Mouse (Mus musculus) hindbrain, embryonic 14.5 days (tissue): ENCODE results near the gene Lamp1. TPM values are rescaled to one million over a fixed set of nuclear protein-coding genes. Genes with fewer than 3 reads are reported as not detected.
"Not testable (repeated sequence)": the region's sequence is repeated elsewhere in the genome, so short reads cannot be mapped to it uniquely, and the experiment has no call there.

Source experiments
- ATAC-seq: fragments of 200-750 bp; cut with Nextera tagmentation; 2 replicates; pipeline ENCODE4 v1.8.0; 2017; ENCODE audit warnings: moderate number of reproducible peaks, mild to moderate bottlenecking, moderate TSS enrichment, moderate library complexity; ENCODE audit not compliant: low FRiP score
- DNase-seq: peaks from one replicate; pipeline ENCODE4 v3.0.0-alpha.2; 2015; ENCODE audit warnings: low spot score
- H3K27ac ChIP-seq: fragments of 300-500 bp; sonication (generic); 2 replicates; pipeline ENCODE4 v1.5.1; 2014; ENCODE audit warnings: mild to moderate bottlenecking, moderate library complexity
- H3K27me3 ChIP-seq: fragments of 300-500 bp; sonication (generic); 2 replicates; pipeline ENCODE4 v1.6.1; 2014; ENCODE audit warnings: mild to moderate bottlenecking, low read length, mixed read lengths; ENCODE audit not compliant: control insufficient read depth, insufficient read depth
- H3K36me3 ChIP-seq: fragments of 300-500 bp; sonication (generic); replicated peaks from 2 replicates; pipeline ENCODE4 v1.6.1; 2014; ENCODE audit not compliant: control insufficient read depth, insufficient read depth
- H3K4me1 ChIP-seq: fragments of 300-500 bp; sonication (generic); replicated peaks from 2 replicates; pipeline ENCODE4 v1.6.1; 2014; ENCODE audit warnings: antibody characterized with exemption, low read length, mixed read lengths; ENCODE audit not compliant: control insufficient read depth, insufficient read depth
- H3K4me2 ChIP-seq: fragments of 300-500 bp; sonication (generic); replicated peaks from 2 replicates; pipeline ENCODE4 v1.6.1; 2014; ENCODE audit warnings: mild to moderate bottlenecking, moderate library complexity
- H3K4me3 ChIP-seq: fragments of 300-500 bp; sonication (generic); replicated peaks from 2 replicates; pipeline ENCODE4 v1.5.1; 2014; ENCODE audit warnings: mild to moderate bottlenecking, low read length
- H3K9ac ChIP-seq: fragments of 300-500 bp; sonication (generic); 2 replicates; pipeline ENCODE4 v1.6.1; 2014
- H3K9me3 ChIP-seq: fragments of 300-500 bp; sonication (generic); 2 replicates; pipeline ENCODE4 v1.6.1; 2016; ENCODE audit warnings: low read length; ENCODE audit not compliant: control insufficient read depth
- WGBS: fragments of 180-500 bp; shearing (Covaris S2); extraction: QIAGEN DNeasy Blood & Tissue Kit; methylation state at CpG from one replicate; pipeline ENCODE4 v1.1.7; 2014; 5-methylcytosine and 5-hydroxymethylcytosine counted together
- polyA plus RNA-seq: library from polyadenylated mRNA; unstranded; fragments of >200 nt; fragmentation: Nextera tagmentation; extraction: Ambion mirVana; gene quantifications from 2 replicates; pipeline ENCODE4 v1.2.1, GENCODE M21; 2014

The Lamp1 gene
- polyA plus RNA-seq, 1 experiment from 2014 or later, result 331 TPM

DNA sequence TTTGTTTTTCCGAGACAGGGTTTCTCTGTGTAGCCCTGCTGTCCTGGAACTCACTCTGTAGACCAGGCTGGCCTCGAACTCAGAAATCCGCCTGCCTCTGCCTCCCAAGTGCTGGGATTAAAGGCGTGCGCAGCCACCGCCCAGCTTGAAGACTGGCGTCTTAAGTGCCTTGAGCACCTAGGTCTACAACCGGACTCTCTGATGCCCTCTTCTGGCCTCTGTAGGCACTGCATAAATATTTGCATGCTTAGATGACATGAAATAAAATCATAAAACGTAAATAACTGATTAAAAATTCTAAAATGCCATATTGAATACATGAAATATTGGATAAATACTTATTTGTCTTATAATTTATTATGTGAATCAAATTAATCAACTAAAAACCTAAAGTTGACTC, 26.7 kb upstream of the Lamp1 start:
- H3K36me3 ChIP-seq, result peaks cover 97% of the 10 kb centered on the region
- 71% methylated on average over 9 of the region's 9 CpGs for WGBS
- H3K9me3 ChIP-seq, H3K27ac ChIP-seq, H3K4me3 ChIP-seq, H3K4me2 ChIP-seq, H3K4me1 ChIP-seq, H3K27me3 ChIP-seq, H3K9ac ChIP-seq, ATAC-seq: not testable (repeated sequence)
- peak; percentile 64 for DNase-seq

DNA sequence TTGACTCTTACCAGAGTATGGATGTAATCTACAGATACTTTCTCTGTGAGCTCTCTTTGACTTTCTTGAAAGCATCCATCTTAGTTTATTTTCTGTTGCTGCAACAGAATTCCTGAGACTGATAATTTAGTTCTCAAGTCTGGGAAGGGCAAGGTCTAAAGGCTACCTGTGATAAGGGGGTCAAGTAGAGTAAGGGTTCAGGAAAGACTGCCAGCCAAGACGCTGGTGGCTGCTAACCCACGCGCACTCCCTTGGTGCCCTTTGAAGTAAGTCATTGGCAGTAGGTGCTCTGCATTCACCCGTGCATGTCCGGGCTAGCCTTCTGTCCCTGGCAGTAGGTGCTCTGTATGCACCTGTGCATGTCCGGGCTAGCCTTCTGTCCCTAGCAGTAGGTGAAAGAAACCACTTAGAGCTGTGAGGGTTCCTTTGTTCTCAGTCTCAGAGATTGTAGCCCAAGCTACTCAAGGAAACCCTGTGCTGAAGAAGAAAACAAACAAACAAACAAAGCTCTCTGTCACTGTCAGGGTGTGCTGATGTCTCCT, 19.2 kb upstream of the Lamp1 start:
- no peak overlapping the region for H3K4me2 ChIP-seq
- H3K36me3 ChIP-seq, result peaks cover 100% of the 10 kb centered on the region
- no peaks in the 10 kb centered on the region for H3K27me3 ChIP-seq
- H3K9me3 ChIP-seq, result no peaks in the 10 kb centered on the region
- no peak overlapping the region for H3K9ac ChIP-seq
- H3K4me3 ChIP-seq, result no peak overlapping the region
- no peak for ATAC-seq
- no peak overlapping the region for H3K27ac ChIP-seq
- 95% methylated on average over 6 of the region's 6 CpGs for WGBS
- no peak for DNase-seq
- no peaks in the 10 kb centered on the region for H3K4me1 ChIP-seq

DNA sequence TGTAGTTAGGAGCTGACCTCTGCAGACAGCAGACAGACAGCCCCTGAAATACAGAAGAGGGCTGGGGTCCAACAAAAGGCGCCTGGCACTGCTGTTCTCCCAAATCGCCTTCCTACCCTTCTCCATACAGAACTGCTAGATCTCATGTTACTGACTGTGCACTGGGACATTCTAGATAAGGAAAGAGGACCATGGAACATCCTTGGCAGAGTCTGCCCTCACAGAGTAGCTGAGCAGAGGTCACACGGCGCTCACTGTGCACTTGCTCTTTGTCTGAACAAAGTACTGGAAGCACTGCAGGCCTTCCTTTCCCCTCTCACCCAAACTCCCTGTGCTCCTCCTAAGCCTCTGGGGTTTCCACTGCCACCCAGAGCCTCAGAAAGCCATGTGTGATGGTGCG, 17.3 kb upstream of the Lamp1 start:
- ATAC-seq, result no peak
- Histone ChIP-seq H3K27ac (no peak overlapping the region), H3K9ac (no peak overlapping the region), H3K4me3 (no peak overlapping the region), H3K4me1 (no peaks in the 10 kb centered on the region), H3K36me3 (peaks cover 100% of the 10 kb centered on the region), H3K27me3 (no peaks in the 10 kb centered on the region), H3K4me2 (no peak overlapping the region), H3K9me3 (no peaks in the 10 kb centered on the region)
- WGBS, result 92% methylated on average over 5 of the region's 5 CpGs
- no peak for DNase-seq

DNA sequence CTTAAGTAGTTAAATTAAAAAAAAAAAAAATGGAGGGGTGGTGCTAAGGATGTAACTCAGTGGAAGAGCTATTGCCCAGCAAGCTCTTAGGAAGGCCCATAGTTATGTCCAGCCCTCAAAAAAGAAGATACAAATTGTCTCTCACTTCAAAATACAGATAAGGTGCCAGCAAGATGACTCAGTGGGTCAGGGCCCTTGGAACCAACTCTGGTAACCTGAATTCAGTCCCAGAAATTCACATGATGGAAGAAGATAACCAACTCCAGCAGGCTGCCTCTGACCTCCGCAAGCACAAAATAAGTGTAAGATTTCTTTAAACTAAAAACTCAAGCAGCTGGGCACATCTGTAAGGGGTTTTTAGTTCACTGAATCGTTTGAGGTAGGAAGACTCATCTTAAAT, 10.5 kb upstream of the Lamp1 start:
- Histone ChIP-seq H3K4me2 (no peak overlapping the region), H3K27me3 (no peaks in the 10 kb centered on the region), H3K27ac (no peak overlapping the region), H3K4me3 (no peak overlapping the region), H3K36me3 (peaks cover 69% of the 10 kb centered on the region), H3K4me1 (no peaks in the 10 kb centered on the region), H3K9me3 (no peaks in the 10 kb centered on the region), H3K9ac (no peak overlapping the region)
- DNase-seq (no peak), ATAC-seq (no peak)
- WGBS, result 93% methylated on average over 2 of the region's 2 CpGs

DNA sequence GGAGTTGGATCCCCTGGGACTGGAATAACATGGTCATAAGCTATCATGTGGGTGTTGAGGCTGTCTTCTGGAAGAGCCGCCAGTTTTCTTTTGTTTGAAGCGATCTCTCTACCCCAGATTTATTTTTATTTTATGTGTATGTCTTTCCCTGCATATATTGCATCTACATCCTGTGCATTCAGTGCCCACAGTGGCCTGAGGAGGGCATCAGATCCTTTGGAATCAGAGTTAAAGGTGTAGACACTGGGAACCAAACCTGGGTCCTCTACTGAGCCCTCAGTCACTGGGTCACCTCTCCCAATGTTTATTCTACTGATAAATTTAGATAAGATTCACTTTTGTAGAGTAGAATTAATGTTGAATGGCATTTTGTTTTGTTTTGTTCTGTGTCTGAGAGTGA, 9.7 kb upstream of the Lamp1 start:
- Histone ChIP-seq H3K9me3 (no peaks in the 10 kb centered on the region), H3K27ac (no peak overlapping the region), H3K4me1 (no peaks in the 10 kb centered on the region), H3K4me2 (no peak overlapping the region), H3K9ac (no peak overlapping the region), H3K36me3 (peaks cover 61% of the 10 kb centered on the region), H3K4me3 (no peak overlapping the region), H3K27me3 (no peaks in the 10 kb centered on the region)
- DNase-seq (no peak), ATAC-seq (no peak)
- 97% methylated on average over 2 of the region's 2 CpGs for WGBS

DNA sequence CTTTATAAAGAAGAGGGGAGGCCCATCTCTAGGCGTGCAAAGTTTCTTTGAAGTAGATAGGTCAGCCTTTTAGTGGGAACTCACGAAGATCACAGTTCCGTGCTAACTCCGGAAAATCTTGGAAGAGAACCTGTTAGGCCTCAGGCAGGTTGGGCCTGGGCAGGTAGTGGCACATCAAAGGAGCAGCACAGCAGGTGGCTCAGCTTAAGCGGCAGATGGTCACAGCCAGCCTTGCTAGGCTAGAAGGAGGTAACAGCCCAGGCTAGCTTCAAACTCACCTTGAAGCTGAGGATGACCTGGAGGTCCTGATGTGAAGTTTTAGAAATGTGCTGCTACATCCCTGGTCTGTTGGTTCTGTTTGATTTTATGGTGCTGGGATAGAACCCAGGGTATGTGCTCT, 9.1 kb upstream of the Lamp1 start:
- Histone ChIP-seq H3K4me1 (no peaks in the 10 kb centered on the region), H3K9me3 (no peaks in the 10 kb centered on the region), H3K27ac (no peak overlapping the region), H3K36me3 (peaks cover 56% of the 10 kb centered on the region), H3K4me3 (no peak overlapping the region), H3K9ac (no peak overlapping the region), H3K4me2 (no peak overlapping the region), H3K27me3 (no peaks in the 10 kb centered on the region)
- ATAC-seq, result no peak
- DNase-seq, result no peak
- 67% methylated on average over 5 of the region's 5 CpGs for WGBS

DNA sequence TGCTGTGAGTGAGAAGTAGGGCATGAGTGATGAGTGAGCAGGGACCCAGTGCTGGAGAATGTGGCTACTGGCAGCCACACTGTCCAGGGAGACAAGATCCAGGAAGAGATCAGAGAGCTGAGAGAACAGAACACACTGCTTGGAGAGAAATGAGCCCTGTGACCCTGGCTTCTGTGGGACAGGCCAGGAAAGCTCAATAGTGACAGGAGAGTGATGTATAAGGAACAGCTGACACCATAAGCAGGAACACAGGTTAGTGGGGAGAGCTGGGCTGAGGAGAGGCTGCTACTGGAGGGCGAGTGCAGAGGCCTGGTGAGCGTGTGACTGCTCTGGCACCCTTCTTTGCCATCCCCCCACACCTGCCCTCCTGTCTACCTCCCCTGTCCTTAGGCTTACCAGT, 8.0 kb upstream of the Lamp1 start:
- Histone ChIP-seq H3K36me3 (peaks cover 45% of the 10 kb centered on the region), H3K9me3 (no peaks in the 10 kb centered on the region), H3K4me2 (no peak overlapping the region), H3K4me3 (no peak overlapping the region), H3K4me1 (no peaks in the 10 kb centered on the region), H3K9ac (no peak overlapping the region), H3K27ac (no peak overlapping the region), H3K27me3 (no peaks in the 10 kb centered on the region)
- DNase-seq, result no peak
- no peak for ATAC-seq
- WGBS, result 92% methylated on average over 2 of the region's 2 CpGs

DNA sequence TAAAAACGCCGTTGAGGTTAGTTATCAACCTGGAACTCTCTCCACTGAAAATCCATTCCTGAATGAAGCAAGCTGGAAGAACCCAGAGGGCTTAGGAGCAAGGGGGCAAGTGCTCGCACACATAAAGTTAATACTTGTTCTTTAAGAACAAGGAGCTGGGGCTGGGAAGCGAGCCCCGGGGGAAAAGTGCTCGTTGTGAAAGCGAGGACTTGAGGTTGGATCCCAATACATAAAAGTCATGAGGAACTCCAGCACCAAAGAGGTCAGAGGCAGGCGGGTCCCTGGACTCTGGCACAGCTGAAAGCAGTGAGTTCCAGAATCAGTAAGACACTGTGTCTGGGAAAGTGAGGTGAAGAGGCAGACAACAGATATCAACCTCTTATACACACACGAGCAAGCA, 4.9 kb upstream of the Lamp1 start:
- Histone ChIP-seq H3K36me3 (peaks cover 16% of the 10 kb centered on the region; the same call in 1 of the 2 replicates), H3K9ac (no peak overlapping the region), H3K9me3 (no peaks in the 10 kb centered on the region), H3K27me3 (no peaks in the 10 kb centered on the region), H3K27ac (no peak overlapping the region), H3K4me1 (peaks cover 5% of the 10 kb centered on the region), H3K4me3 (no peak overlapping the region), H3K4me2 (no peak overlapping the region)
- DNase-seq, result no peak
- no peak for ATAC-seq
- WGBS, result 82% methylated on average over 9 of the region's 9 CpGs

DNA sequence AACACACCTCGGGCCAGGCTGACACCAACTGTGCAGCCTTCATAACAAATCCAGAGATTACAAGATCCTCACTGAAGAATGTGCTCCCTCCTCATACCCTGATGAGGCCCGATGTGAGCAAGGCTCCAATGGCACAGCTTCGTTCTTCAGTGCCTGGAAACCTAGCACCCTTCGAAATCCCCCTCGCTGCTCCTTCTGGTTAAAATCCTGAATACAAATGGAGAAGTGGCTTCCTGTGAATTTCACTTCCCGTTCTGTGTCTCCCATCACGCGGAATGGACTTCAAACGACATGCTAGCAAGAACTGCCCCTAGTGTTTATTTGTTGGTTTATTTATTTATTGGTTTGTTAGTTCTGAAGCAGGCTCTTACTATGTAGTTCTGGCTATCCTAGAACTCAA, 3.6 kb upstream of the Lamp1 start:
- H3K27me3 ChIP-seq, result no peaks in the 10 kb centered on the region
- WGBS, result 74% methylated on average over 9 of the region's 9 CpGs
- DNase-seq (no peak), ATAC-seq (no peak)
- H3K27ac ChIP-seq, result no peak overlapping the region
- peaks cover 10% of the 10 kb centered on the region for H3K4me1 ChIP-seq
- H3K4me2 ChIP-seq, result no peak overlapping the region
- H3K36me3 ChIP-seq, result peaks cover 6% of the 10 kb centered on the region; the same call in 1 of the 2 replicates
- no peaks in the 10 kb centered on the region for H3K9me3 ChIP-seq
- H3K9ac ChIP-seq, result no peak overlapping the region
- no peak overlapping the region for H3K4me3 ChIP-seq
